Mouse (Mus musculus): Measurements from ENCODE around the gene Tubb2b.

The Tubb2b gene

GRCm38 (mm10) chr13:34136605-34137004 is 6.3 kb upstream of the Tubb2b start:
- no peak for DNase-seq (ENCODE audit: low read depth, low spot score)

GRCm38 (mm10) chr13:34134276-34134675 is 4.0 kb upstream of the Tubb2b start:
- DNase-seq (ENCODE audit: low read depth, low spot score): no peak

- peak; percentile 48 for DNase-seq (ENCODE audit: low read depth, low spot score)
These were observed 3.2 kb upstream of the Tubb2b start for GRCm38 (mm10) chr13:34133326-34134071.

GRCm38 (mm10) chr13:34132875-34133274 is 2.6 kb upstream of the Tubb2b start:
- no peak for DNase-seq (ENCODE audit: low read depth, low spot score)

- peak; percentile 32 for DNase-seq (ENCODE audit: low read depth, low spot score)
These were observed 2.0 kb upstream of the Tubb2b start for GRCm38 (mm10) chr13:34132299-34132698.

GRCm38 (mm10) chr13:34131708-34132060 is 1.4 kb upstream of the Tubb2b start:
- DNase-seq (ENCODE audit: low read depth, low spot score): peak; percentile 91

GRCm38 (mm10) chr13:34131011-34131707 is 893 bp upstream of the Tubb2b start:
- peak; percentile 98 for DNase-seq (ENCODE audit: low read depth, low spot score)

- DNase-seq (ENCODE audit: low read depth, low spot score): peak; percentile 97
These were observed 611 bp downstream of the Tubb2b start for GRCm38 (mm10) chr13:34129485-34130225.

- no peak for DNase-seq (ENCODE audit: low read depth, low spot score)
These were observed 1.8 kb downstream of the Tubb2b start for GRCm38 (mm10) chr13:34128276-34129114.

GRCm38 (mm10) chr13:34125711-34126110 is 4.6 kb downstream of the Tubb2b start:
- no peak for DNase-seq (ENCODE audit: low read depth, low spot score)

GRCm38 (mm10) chr13:34120536-34120935 is 9.7 kb downstream of the Tubb2b start:
- no peak for DNase-seq (ENCODE audit: low read depth, low spot score)

- no peak for DNase-seq (ENCODE audit: low read depth, low spot score)
These were observed 10.9 kb downstream of the Tubb2b start for GRCm38 (mm10) chr13:34119406-34119805.

- no peak for DNase-seq (ENCODE audit: low read depth, low spot score)
These were observed 11.4 kb downstream of the Tubb2b start for GRCm38 (mm10) chr13:34118816-34119215.

- DNase-seq (ENCODE audit: low read depth, low spot score): no peak
These were observed 13.8 kb downstream of the Tubb2b start for GRCm38 (mm10) chr13:34116508-34116907.

GRCm38 (mm10) chr13:34114654-34115053 is 15.6 kb downstream of the Tubb2b start:
- DNase-seq (ENCODE audit: low read depth, low spot score): no peak

GRCm38 (mm10) chr13:34113086-34113485 is 17.2 kb downstream of the Tubb2b start:
- DNase-seq (ENCODE audit: low read depth, low spot score): no peak

GRCm38 (mm10) chr13:34112369-34113081 is 17.7 kb downstream of the Tubb2b start:
- no peak for DNase-seq (ENCODE audit: low read depth, low spot score)

- DNase-seq (ENCODE audit: low read depth, low spot score): no peak
These were observed 18.4 kb downstream of the Tubb2b start for GRCm38 (mm10) chr13:34111878-34112277.

- no peak for DNase-seq (ENCODE audit: low read depth, low spot score)
These were observed 19.2 kb downstream of the Tubb2b start for GRCm38 (mm10) chr13:34111019-34111418.

GRCm38 (mm10) chr13:34109677-34110058 is 20.6 kb downstream of the Tubb2b start:
- peak; percentile 98 for DNase-seq (ENCODE audit: low read depth, low spot score)

Measured in R1 (cell line).